Mouse (Mus musculus): ENCODE results near the gene Nsmce1. TPM values are rescaled to one million over a fixed set of nuclear protein-coding genes. Genes with fewer than 3 reads are reported as not detected.
"Not testable (repeated sequence)": the region's sequence is repeated elsewhere in the genome, so short reads cannot be mapped to it uniquely, and the experiment has no call there.

Nsmce1 gene
- total RNA-seq, 1 experiment from 2014 or later = 65.5 TPM

DNA sequence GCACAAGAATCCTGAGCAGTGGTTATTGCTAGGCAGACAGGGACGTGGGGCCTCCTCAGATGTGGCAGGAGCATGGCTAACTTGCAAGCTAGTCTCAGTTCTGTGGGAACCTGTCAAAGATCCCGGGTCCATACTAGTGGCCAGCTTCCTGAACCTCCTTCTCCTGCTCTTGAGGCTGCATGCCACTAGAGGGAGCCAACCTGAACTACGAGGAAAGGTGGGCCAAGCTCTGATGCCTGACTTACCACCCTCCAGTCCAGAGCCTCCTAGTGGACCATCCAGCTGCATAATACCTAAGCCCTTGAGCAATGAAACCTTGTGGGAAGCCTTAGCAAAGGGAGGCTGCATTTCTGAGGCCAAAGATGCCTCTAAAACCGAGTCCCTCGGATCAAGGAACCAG is 21.5 kb downstream of the Nsmce1 start:
- ATAC-seq (replicated peaks in 1 of 2; ENCODE audit: insufficient read depth in 1 of 2, low FRiP score in 2 of 2, low TSS enrichment in 1 of 2, low read depth in 1 of 2, poor library complexity in 2 of 2, severe bottlenecking in 2 of 2) = peak; percentile 53 to 55

DNA sequence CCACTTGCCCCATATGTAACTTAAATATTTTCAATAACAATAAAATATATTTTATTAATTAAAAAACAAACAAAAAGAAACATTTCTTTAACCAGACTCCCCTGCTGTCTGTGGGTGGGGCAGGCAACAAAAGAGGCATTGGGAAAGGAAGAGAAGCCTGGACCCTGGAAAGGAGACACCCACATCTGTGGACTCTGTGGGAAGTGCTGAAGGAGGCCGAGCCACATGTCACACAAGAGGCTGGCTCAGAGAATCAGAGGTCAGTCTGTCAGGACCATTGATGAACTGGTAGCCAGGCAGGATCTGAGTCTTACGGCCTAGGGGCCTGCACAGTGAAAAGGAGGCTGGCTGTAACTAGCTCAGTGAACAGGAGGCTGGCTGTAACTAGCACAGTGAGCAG is 29.2 kb downstream of the Nsmce1 start:
- no peak for ATAC-seq (replicated peaks in 1 of 2; ENCODE audit: insufficient read depth in 1 of 2, low FRiP score in 2 of 2, low TSS enrichment in 1 of 2, low read depth in 1 of 2, poor library complexity in 2 of 2, severe bottlenecking in 2 of 2)

DNA sequence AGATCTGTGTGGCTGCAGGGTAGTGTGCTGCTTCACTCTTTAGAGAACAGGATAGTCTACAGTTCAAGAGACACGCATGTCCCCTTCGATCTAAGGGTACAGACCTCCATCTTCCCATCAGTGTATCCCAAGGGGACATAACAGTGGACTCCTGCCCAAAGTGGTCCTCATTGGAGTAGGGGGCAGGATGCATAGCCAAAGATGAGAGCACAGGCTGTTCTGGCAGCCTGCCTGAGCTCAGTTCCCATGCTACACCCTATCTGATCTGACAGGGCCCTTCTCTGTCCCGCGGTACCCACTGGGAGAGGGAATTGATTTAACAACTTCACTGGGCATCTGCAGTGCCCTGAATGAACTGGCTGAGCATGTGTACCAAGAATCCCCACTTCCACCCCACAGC is 37.7 kb downstream of the Nsmce1 start:
- ATAC-seq (replicated peaks in 1 of 2; ENCODE audit: insufficient read depth in 1 of 2, low FRiP score in 2 of 2, low TSS enrichment in 1 of 2, low read depth in 1 of 2, poor library complexity in 2 of 2, severe bottlenecking in 2 of 2) = no peak

DNA sequence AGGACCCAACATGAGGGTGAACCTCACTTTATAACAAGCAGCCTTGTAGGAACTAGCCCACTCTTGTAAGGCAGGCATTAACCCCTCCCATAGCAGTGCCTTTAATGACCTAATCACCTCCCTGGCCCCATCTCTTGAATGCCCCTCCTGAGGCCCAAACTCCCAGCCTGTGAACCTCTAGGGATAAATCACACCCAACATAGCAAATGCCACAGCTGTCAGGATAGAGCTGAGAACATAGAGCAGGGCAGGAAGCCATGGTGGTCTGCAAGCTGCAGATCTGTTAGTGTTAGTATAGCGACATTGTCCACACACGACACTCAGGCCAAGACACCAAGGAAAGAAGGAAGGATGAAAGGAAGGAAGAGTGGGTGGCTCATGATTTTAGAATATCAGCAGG is 40.3 kb downstream of the Nsmce1 start:
- ATAC-seq (replicated peaks in 1 of 2; ENCODE audit: insufficient read depth in 1 of 2, low FRiP score in 2 of 2, low TSS enrichment in 1 of 2, low read depth in 1 of 2, poor library complexity in 2 of 2, severe bottlenecking in 2 of 2) = no peak

DNA sequence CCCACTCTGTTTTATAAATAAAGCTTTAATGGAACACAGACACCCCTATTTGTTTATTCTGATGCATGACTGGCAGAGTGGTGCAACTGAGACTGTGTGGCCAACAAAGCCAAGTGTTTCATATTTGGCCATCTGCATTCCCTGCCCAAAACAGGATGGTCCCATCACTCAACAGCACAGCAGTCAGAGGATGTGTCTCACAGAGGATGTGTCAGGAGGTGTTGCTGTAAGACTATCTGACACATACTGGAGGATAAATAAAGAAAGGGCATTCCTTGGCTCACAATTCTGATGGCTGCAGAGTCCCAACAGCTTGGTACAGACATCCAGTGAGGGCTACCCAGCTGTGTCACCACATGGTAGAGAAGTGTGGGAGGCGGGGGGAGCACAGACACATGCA is 40.7 kb downstream of the Nsmce1 start:
- no peak for ATAC-seq (replicated peaks in 1 of 2; ENCODE audit: insufficient read depth in 1 of 2, low FRiP score in 2 of 2, low TSS enrichment in 1 of 2, low read depth in 1 of 2, poor library complexity in 2 of 2, severe bottlenecking in 2 of 2)

GRCm38 (mm10) chr7:125444464-125445401 is 46.7 kb downstream of the Nsmce1 start, which contains the start of gene Kdm8:
Gene Kdm8 (plus strand): TSS chr7:125444676.
- ATAC-seq (replicated peaks in 1 of 2; ENCODE audit: insufficient read depth in 1 of 2, low FRiP score in 2 of 2, low TSS enrichment in 1 of 2, low read depth in 1 of 2, poor library complexity in 2 of 2, severe bottlenecking in 2 of 2) = peak; percentile 91 to 92

GRCm38 (mm10) chr7:125444076-125444463 is 47.3 kb downstream of the Nsmce1 start:
- no peak for ATAC-seq (replicated peaks in 1 of 2; ENCODE audit: insufficient read depth in 1 of 2, low FRiP score in 2 of 2, low TSS enrichment in 1 of 2, low read depth in 1 of 2, poor library complexity in 2 of 2, severe bottlenecking in 2 of 2)

DNA sequence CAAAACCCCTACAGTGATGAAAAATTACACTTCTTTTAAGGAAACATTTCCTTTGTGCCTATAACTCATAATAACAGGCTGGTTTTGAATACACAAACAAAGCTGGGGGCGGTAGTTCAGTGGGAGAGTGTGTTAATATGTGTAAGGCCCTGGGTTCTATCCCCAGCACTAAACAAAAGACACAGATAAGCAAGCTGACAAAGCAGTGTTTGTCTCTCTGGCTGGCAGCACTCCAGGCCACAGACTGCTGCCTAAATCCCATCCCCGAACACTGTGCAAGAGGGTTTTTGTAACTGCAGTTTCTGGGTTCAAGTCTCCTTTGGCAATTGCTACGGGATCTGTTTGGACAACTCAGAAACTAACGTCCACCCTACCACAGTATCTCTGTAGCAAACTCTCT is 49.1 kb downstream of the Nsmce1 start:
- ATAC-seq (replicated peaks in 1 of 2; ENCODE audit: insufficient read depth in 1 of 2, low FRiP score in 2 of 2, low TSS enrichment in 1 of 2, low read depth in 1 of 2, poor library complexity in 2 of 2, severe bottlenecking in 2 of 2) = no peak

- peak; percentile 32; a peak in 2 of 4 replicates for ATAC-seq (replicated peaks in 1 of 2; ENCODE audit: insufficient read depth in 1 of 2, low FRiP score in 2 of 2, low TSS enrichment in 1 of 2, low read depth in 1 of 2, poor library complexity in 2 of 2, severe bottlenecking in 2 of 2)
Measured at GRCm38 (mm10) chr7:125434666-125435290, 56.6 kb downstream of the Nsmce1 start.

DNA sequence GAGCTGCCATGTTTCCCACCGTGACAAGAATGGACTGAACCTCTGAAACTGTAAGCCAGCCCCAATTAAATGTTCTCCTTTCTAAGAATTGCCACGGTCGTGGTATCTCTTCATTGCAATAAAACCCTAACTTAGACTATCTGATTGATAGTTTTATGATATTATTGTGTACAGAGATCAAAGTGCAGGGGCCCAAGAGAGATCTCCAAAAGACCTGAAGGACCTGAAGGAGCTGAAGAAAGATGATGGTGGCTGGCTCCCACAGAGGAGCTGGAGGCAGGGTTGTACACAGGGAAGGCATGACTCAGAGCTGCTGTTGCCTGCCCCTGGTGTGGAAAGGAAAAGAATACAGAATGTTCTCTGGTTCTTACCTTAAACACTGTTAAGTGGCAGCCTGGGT is 57.5 kb downstream of the Nsmce1 start:
- ATAC-seq (replicated peaks in 1 of 2; ENCODE audit: insufficient read depth in 1 of 2, low FRiP score in 2 of 2, low TSS enrichment in 1 of 2, low read depth in 1 of 2, poor library complexity in 2 of 2, severe bottlenecking in 2 of 2) = no peak

- ATAC-seq (replicated peaks in 1 of 2; ENCODE audit: insufficient read depth in 1 of 2, low FRiP score in 2 of 2, low TSS enrichment in 1 of 2, low read depth in 1 of 2, poor library complexity in 2 of 2, severe bottlenecking in 2 of 2) = no peak
Measured at GRCm38 (mm10) chr7:125430170-125430842, 61.1 kb downstream of the Nsmce1 start.

GRCm38 (mm10) chr7:125428816-125429500 is 62.4 kb downstream of the Nsmce1 start:
- not testable (repeated sequence) for ATAC-seq (replicated peaks in 1 of 2; ENCODE audit: insufficient read depth in 1 of 2, low FRiP score in 2 of 2, low TSS enrichment in 1 of 2, low read depth in 1 of 2, poor library complexity in 2 of 2, severe bottlenecking in 2 of 2)

- 0 out of 4 replicates have a peak, but pooled peaks of 1 of the 2 experiments have one; percentile 30 for ATAC-seq (replicated peaks in 1 of 2; ENCODE audit: insufficient read depth in 1 of 2, low FRiP score in 2 of 2, low TSS enrichment in 1 of 2, low read depth in 1 of 2, poor library complexity in 2 of 2, severe bottlenecking in 2 of 2)
Measured at GRCm38 (mm10) chr7:125428381-125428780, 63.0 kb downstream of the Nsmce1 start.

DNA sequence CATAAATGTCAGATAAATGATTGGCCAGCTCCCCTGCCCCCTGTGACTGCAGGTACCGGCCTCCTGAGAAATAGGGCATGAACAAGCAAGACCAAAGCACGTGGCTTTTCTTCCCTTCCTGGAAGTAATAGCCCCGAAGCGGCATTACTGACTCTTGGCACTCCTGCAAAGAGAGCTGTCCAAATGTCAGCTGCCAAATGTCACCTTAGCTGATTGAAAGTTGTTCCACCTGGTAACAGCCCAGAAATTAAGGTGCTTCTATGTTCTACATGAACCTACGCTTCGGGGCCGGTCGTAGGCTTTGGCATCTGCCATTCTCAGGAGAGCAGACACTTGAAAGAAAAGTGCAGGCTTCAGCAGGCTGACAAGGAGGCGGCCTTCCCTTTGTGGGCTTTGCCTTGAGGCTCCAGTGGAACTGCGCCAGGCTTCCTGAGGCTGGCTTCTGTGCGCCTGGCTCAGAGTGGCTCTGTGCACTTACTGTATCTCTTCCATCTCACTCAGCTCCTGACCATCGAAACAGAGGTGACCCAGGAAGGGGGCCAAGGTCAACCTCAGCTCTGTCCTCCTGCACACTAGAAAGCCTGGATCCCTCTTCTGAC is 63.8 kb downstream of the Nsmce1 start:
- ATAC-seq (replicated peaks in 1 of 2; ENCODE audit: insufficient read depth in 1 of 2, low FRiP score in 2 of 2, low TSS enrichment in 1 of 2, low read depth in 1 of 2, poor library complexity in 2 of 2, severe bottlenecking in 2 of 2) = 0 out of 4 replicates have a peak, but pooled peaks of 1 of the 2 experiments have one; percentile 34

GRCm38 (mm10) chr7:125423056-125423455 is 68.3 kb downstream of the Nsmce1 start:
- ATAC-seq (replicated peaks in 1 of 2; ENCODE audit: insufficient read depth in 1 of 2, low FRiP score in 2 of 2, low TSS enrichment in 1 of 2, low read depth in 1 of 2, poor library complexity in 2 of 2, severe bottlenecking in 2 of 2) = no peak

- ATAC-seq (replicated peaks in 1 of 2; ENCODE audit: insufficient read depth in 1 of 2, low FRiP score in 2 of 2, low TSS enrichment in 1 of 2, low read depth in 1 of 2, poor library complexity in 2 of 2, severe bottlenecking in 2 of 2) = no peak
Measured at GRCm38 (mm10) chr7:125421911-125422310, 69.5 kb downstream of the Nsmce1 start.

DNA sequence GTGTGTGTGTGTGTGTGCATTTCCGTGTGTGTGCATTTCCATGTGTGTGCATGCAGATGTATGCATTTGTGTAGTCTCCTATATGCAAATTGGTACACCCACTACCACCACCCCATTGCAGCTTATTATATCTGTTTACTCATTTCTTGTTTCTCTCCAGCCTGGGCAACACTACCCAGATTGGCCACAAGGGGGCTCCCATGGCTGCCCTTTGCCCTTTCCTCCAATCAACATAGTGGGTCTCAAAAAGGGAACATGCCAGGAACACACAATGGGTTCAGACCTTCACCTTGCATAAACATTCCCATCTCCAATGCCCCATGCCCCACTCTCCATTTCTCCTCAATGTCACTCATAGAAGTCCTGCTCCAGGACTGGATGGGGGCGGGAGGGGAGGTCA is 71.2 kb downstream of the Nsmce1 start:
- ATAC-seq (replicated peaks in 1 of 2; ENCODE audit: insufficient read depth in 1 of 2, low FRiP score in 2 of 2, low TSS enrichment in 1 of 2, low read depth in 1 of 2, poor library complexity in 2 of 2, severe bottlenecking in 2 of 2) = peak in 1 of 2 experiments; percentile 57; a peak in 3 of 4 replicates

Data from hematopoietic stem cell, adult 5-6 weeks (primary cell).